Mouse (Mus musculus): Measurements from ENCODE around the gene Hoxb7. TPM values are rescaled to one million over a fixed set of nuclear protein-coding genes. Genes with fewer than 3 reads are reported as not detected.

The Hoxb7 gene
- total and polyA plus RNA-seq, 2 experiments from 2014 or later, result 0.20 TPM; not detected in 1

DNA sequence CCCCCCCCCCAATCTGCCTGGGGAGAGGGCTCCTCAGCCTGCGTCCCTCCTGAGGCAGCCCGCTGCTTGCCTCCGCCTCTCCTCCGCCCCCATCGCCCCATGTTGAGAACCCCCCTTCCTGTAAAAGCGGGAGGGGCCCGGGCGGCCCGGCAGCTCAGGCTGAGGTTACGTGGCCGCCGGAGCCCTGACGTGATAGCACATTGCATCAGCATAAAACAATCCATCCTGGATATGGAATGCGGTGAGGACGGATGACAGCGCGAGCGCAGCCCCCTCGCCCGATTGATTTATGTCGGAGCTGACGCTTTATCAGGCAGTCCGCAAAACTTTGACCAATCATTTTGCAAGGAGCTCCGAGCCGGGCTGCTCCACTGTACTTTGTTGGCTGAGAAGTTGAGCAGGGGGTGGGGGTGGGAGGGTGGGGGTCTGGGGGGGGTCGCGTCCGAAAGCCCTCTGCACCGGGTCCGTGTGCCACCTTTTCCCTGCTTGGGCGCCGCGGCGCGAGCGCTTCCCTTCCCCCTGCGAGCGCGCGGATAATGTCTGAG, 15.4 kb upstream of the Hoxb7 start, which contains the start of gene Hoxb9:
Gene Hoxb9, plus strand, starts transcription at position 462 of the 545 bp plus-strand sequence.
- Histone ChIP-seq H3K9ac (replicated peaks; ENCODE audit: low read depth, low read length) (no peak within 1 kb of the TSS), H3K4me1 (ENCODE audit: control insufficient read depth, insufficient read depth) (no peaks in the 10 kb centered on the region), H3K36me3 (replicated peaks; ENCODE audit: control insufficient read depth, insufficient read depth, low read length) (no peaks in the 10 kb centered on the region), H3K4me2 (ENCODE audit: low read depth, low read length) (peak within 1 kb of the TSS; percentile 45), H3K27ac (ENCODE audit: low read depth) (no peak within 1 kb of the TSS), H3K27me3 (ENCODE audit: control insufficient read depth, insufficient read depth, low read length) (peaks cover 100% of the 10 kb centered on the region), H3K9me3 (replicated peaks; ENCODE audit: control insufficient read depth, low read length) (no peaks in the 10 kb centered on the region), H3K4me3 (ENCODE audit: low read depth, low read length) (peak within 1 kb of the TSS; percentile 33)
- TF ChIP-seq EP300 (IDR thresholded peaks at IDR 0.05; ENCODE audit: low read depth) (no peak), CTCF (IDR thresholded peaks at IDR 0.05; ENCODE audit: low read depth) (no peak)
- DNase-seq (ENCODE audit: low spot score) (no peak), ATAC-seq (ENCODE audit: insufficient read depth, low read depth) (no peak)
- under 1% methylated on average over 40 of the region's 40 CpGs for WGBS

DNA sequence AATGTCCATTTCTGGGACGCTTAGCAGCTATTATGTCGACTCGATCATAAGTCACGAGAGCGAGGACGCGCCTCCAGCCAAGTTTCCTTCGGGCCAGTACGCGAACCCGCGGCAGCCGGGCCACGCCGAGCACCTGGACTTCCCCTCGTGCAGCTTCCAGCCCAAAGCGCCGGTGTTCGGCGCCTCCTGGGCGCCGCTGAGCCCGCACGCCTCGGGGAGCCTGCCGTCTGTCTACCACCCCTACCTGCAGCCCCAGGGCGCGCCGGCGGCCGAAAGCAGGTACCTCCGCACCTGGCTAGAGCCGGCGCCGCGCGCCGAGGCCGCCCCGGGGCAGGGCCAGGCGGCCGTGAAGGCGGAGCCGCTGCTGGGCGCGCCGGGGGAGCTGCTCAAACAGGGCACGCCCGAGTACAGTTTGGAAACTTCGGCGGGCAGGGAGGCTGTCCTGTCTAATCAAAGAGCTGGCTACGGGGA, 14.8 kb upstream of the Hoxb7 start:
- DNase-seq (ENCODE audit: low spot score) (no peak), ATAC-seq (ENCODE audit: insufficient read depth, low read depth) (no peak)
- peak overlapping the region; percentile 33 for H3K4me3 ChIP-seq (ENCODE audit: low read depth, low read length)
- WGBS, result under 1% methylated on average over 51 of the region's 52 CpGs
- peaks cover 100% of the 10 kb centered on the region for H3K27me3 ChIP-seq (ENCODE audit: control insufficient read depth, insufficient read depth, low read length)
- H3K36me3 ChIP-seq (replicated peaks; ENCODE audit: control insufficient read depth, insufficient read depth, low read length), result no peaks in the 10 kb centered on the region
- H3K9ac ChIP-seq (replicated peaks; ENCODE audit: low read depth, low read length), result no peak overlapping the region
- H3K9me3 ChIP-seq (replicated peaks; ENCODE audit: control insufficient read depth, low read length), result no peaks in the 10 kb centered on the region
- H3K27ac ChIP-seq (ENCODE audit: low read depth), result no peak overlapping the region
- H3K4me2 ChIP-seq (ENCODE audit: low read depth, low read length), result peak overlapping the region; percentile 45
- H3K4me1 ChIP-seq (ENCODE audit: control insufficient read depth, insufficient read depth), result no peaks in the 10 kb centered on the region
- TF ChIP-seq CTCF (IDR thresholded peaks at IDR 0.05; ENCODE audit: low read depth) (no peak), EP300 (IDR thresholded peaks at IDR 0.05; ENCODE audit: low read depth) (no peak)

DNA sequence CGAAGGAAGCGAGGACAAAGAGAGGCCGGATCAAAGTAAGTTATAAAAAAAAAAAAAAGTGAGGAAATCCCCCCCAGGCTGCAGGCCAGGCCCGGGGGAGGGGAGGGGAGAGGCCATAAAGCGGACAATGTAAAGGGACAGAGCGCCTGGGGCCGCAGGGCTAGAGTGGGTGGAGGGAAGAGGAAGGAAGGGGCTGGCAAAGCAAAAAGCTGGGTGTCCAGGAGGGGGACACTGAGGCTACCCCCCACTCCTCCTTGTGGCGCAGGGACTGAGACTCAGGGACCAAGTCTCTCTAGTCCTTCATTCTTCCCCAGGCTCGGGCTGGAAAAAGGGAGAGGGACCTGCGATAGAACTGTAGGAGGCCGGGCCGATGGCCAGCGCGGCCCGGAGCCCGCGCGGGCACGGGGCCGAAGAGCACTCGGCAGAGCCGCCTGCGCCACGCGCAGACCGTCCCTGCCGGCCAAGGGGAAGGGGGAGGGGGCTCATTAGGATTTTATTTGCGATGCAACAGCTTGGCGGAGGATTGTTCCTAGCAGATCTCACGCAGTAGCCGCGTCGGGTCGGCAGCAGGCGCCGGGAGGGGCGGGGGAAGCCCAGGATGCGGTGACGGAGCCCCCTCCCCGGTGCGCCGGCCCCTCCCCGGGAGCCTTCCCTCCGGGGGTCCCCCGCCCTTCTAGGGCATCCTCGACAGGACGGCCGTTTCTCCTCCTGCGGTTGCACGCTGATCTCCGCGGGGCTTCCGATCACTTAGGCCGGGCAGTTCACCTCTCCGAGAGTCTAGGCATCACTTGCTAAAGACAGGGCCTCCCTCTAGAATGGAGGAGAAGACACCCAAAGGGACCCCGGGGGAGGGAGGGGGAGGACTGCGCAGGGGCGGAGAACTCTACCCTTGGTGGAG, 14.2 kb upstream of the Hoxb7 start:
- 1% methylated on average over 54 of the region's 58 CpGs for WGBS
- TF ChIP-seq CTCF (IDR thresholded peaks at IDR 0.05; ENCODE audit: low read depth) (no peak), EP300 (IDR thresholded peaks at IDR 0.05; ENCODE audit: low read depth) (no peak)
- H3K27me3 ChIP-seq (ENCODE audit: control insufficient read depth, insufficient read depth, low read length), result peaks cover 100% of the 10 kb centered on the region

DNA sequence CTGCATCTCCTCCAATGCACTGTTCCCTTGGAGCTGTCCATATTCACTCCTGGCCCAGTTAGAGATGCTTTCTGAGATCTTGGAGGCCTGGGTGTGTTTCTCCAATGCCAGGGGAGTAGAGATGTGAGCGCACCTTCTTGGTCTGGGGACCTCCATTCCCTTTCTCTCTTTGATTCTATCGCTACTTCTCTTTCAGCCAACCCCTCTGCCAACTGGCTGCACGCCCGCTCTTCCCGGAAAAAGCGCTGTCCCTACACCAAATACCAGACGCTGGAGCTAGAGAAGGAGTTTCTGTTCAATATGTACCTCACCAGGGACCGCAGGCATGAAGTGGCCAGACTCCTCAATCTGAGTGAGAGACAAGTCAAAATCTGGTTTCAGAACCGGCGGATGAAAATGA, 12.0 kb upstream of the Hoxb7 start:
- Histone ChIP-seq H3K4me3 (ENCODE audit: low read depth, low read length) (no peak overlapping the region), H3K27ac (ENCODE audit: low read depth) (no peak overlapping the region), H3K36me3 (replicated peaks; ENCODE audit: control insufficient read depth, insufficient read depth, low read length) (no peaks in the 10 kb centered on the region), H3K27me3 (ENCODE audit: control insufficient read depth, insufficient read depth, low read length) (peaks cover 100% of the 10 kb centered on the region), H3K4me1 (ENCODE audit: control insufficient read depth, insufficient read depth) (no peaks in the 10 kb centered on the region), H3K9ac (replicated peaks; ENCODE audit: low read depth, low read length) (no peak overlapping the region), H3K9me3 (replicated peaks; ENCODE audit: control insufficient read depth, low read length) (no peaks in the 10 kb centered on the region), H3K4me2 (ENCODE audit: low read depth, low read length) (no peak overlapping the region)
- 13% methylated on average over 10 of the region's 10 CpGs for WGBS
- no peak for TF ChIP-seq EP300 (IDR thresholded peaks at IDR 0.05; ENCODE audit: low read depth)
- ATAC-seq (ENCODE audit: insufficient read depth, low read depth), result no peak
- DNase-seq (ENCODE audit: low spot score), result no peak

More for the DNA sequence above, 14.2 kb upstream of the Hoxb7 start:
- H3K4me3 ChIP-seq (ENCODE audit: low read depth, low read length), result peak overlapping the region; percentile 33
- no peaks in the 10 kb centered on the region for H3K9me3 ChIP-seq (replicated peaks; ENCODE audit: control insufficient read depth, low read length)
- no peaks in the 10 kb centered on the region for H3K4me1 ChIP-seq (ENCODE audit: control insufficient read depth, insufficient read depth)
- no peak overlapping the region for H3K27ac ChIP-seq (ENCODE audit: low read depth)
- no peaks in the 10 kb centered on the region for H3K36me3 ChIP-seq (replicated peaks; ENCODE audit: control insufficient read depth, insufficient read depth, low read length)
- H3K4me2 ChIP-seq (ENCODE audit: low read depth, low read length), result peak overlapping the region; percentile 45
- ATAC-seq (ENCODE audit: insufficient read depth, low read depth), result no peak
- DNase-seq (ENCODE audit: low spot score), result no peak
- H3K9ac ChIP-seq (replicated peaks; ENCODE audit: low read depth, low read length), result no peak overlapping the region

DNA sequence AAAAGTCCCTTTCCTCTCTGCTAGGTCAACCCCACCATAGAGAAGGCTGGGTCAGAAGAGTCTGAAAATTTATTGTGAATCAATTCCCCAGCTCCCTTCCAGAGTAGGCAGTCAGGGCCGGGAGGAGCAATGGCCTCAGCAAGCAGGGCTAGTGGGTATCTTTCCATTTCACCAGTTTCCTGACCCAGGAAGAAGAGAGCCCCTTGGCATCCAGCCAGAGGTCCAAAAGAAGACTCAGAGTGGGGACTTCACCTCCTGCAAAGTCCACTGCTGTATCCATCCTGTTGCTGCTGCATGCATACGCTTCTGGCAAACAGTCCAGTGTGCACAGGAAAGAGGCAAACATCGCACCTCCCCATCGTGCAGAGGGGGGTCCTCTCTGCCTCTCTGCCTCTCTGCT, 10.5 kb upstream of the Hoxb7 start:
- H3K9me3 ChIP-seq (replicated peaks; ENCODE audit: control insufficient read depth, low read length), result no peaks in the 10 kb centered on the region
- no peaks in the 10 kb centered on the region for H3K4me1 ChIP-seq (ENCODE audit: control insufficient read depth, insufficient read depth)
- no peak overlapping the region for H3K4me3 ChIP-seq (ENCODE audit: low read depth, low read length)
- H3K27me3 ChIP-seq (ENCODE audit: control insufficient read depth, insufficient read depth, low read length), result peaks cover 100% of the 10 kb centered on the region
- no peak for TF ChIP-seq CTCF (IDR thresholded peaks at IDR 0.05; ENCODE audit: low read depth)
- TF ChIP-seq EP300 (IDR thresholded peaks at IDR 0.05; ENCODE audit: low read depth), result no peak
- ATAC-seq (ENCODE audit: insufficient read depth, low read depth) (no peak), DNase-seq (ENCODE audit: low spot score) (no peak)
- 8% methylated on average over 4 of the region's 4 CpGs for WGBS
- no peak overlapping the region for H3K9ac ChIP-seq (replicated peaks; ENCODE audit: low read depth, low read length)
- H3K27ac ChIP-seq (ENCODE audit: low read depth), result no peak overlapping the region
- no peak overlapping the region for H3K4me2 ChIP-seq (ENCODE audit: low read depth, low read length)
- H3K36me3 ChIP-seq (replicated peaks; ENCODE audit: control insufficient read depth, insufficient read depth, low read length), result no peaks in the 10 kb centered on the region
